Mouse (Mus musculus) erythroblast, embryonic 14.5 days (primary cell): ENCODE measurements at regions not wholly inside any gene's neighbourhood (a gene's known extent, or its start where the extent isn't known, plus 50 kb on each side); places are given as distances from the start of the nearest gene placed in this dataset.

Experiments
- H3K27me3 ChIP-seq: 2 replicates; pipeline ENCODE4 v1.6.1; 2012; ENCODE audit warnings: inconsistent platforms; ENCODE audit not compliant: control insufficient read depth
- H3K36me3 ChIP-seq: 2 replicates; pipeline ENCODE4 v1.6.1; 2012; ENCODE audit warnings: mild to moderate bottlenecking, inconsistent platforms; ENCODE audit not compliant: control insufficient read depth
- H3K4me1 ChIP-seq: 2 replicates; pipeline ENCODE4 v1.6.1; 2012; ENCODE audit warnings: inconsistent platforms; ENCODE audit not compliant: control insufficient read depth
- H3K4me3 ChIP-seq: replicated peaks from 2 replicates; pipeline ENCODE3; 2012; ENCODE audit warnings: moderate library complexity, mild to moderate bottlenecking, inconsistent platforms
- H3K9me3 ChIP-seq: 2 replicates; pipeline ENCODE4 v1.6.1; 2012; ENCODE audit warnings: low read length, inconsistent platforms, mixed read lengths; ENCODE audit not compliant: control insufficient read depth
- GATA1 ChIP-seq: IDR thresholded peaks from 2 replicates; pipeline ENCODE4 v1.6.1; 2012; ENCODE audit warnings: low read length, inconsistent platforms, mixed read lengths
- TAL1 ChIP-seq: IDR thresholded peaks from 3 replicates; pipeline ENCODE4 v1.6.1; 2012; ENCODE audit warnings: low read length, inconsistent platforms, mixed read lengths

GRCm38 (mm10) chr6:127239529-127240471, 87.8 kb upstream of the Ccnd2 start:
- Histone ChIP-seq H3K4me1 (no peaks in the 10 kb centered on the region), H3K4me3 (no peak overlapping the region), H3K27me3 (no peaks in the 10 kb centered on the region; the same call in 1 of the 2 replicates), H3K9me3 (no peaks in the 10 kb centered on the region), H3K36me3 (no peaks in the 10 kb centered on the region)
- TF ChIP-seq TAL1 (no peak), GATA1 (no peak)

- no peaks in the 10 kb centered on the region for H3K36me3 ChIP-seq
- H3K27me3 ChIP-seq: no peaks in the 10 kb centered on the region; the same call in 1 of the 2 replicates
- no peak overlapping the region for H3K4me3 ChIP-seq
- TF ChIP-seq TAL1 (no peak), GATA1 (no peak)
- H3K4me1 ChIP-seq: peaks cover 2% of the 10 kb centered on the region
- no peaks in the 10 kb centered on the region for H3K9me3 ChIP-seq
These were observed 88.7 kb upstream of the Ccnd2 start for GRCm38 (mm10) chr6:127240472-127241375.

- no peaks in the 10 kb centered on the region for H3K9me3 ChIP-seq
- no peak for TF ChIP-seq GATA1
- no peaks in the 10 kb centered on the region; the same call in 1 of the 2 replicates for H3K27me3 ChIP-seq
- no peak overlapping the region for H3K4me3 ChIP-seq
- no peaks in the 10 kb centered on the region for H3K36me3 ChIP-seq
- peaks cover 10% of the 10 kb centered on the region for H3K4me1 ChIP-seq
These were observed 89.9 kb upstream of the Ccnd2 start for GRCm38 (mm10) chr6:127241693-127242425.

GRCm38 (mm10) chr6:127243032-127243431, 91.0 kb upstream of the Ccnd2 start:
- H3K4me3 ChIP-seq: no peak overlapping the region
- H3K36me3 ChIP-seq: no peaks in the 10 kb centered on the region
- H3K4me1 ChIP-seq: peaks cover 10% of the 10 kb centered on the region
- no peaks in the 10 kb centered on the region; the same call in 1 of the 2 replicates for H3K27me3 ChIP-seq
- no peaks in the 10 kb centered on the region for H3K9me3 ChIP-seq
- TF ChIP-seq GATA1 (no peak), TAL1 (no peak)

- peak overlapping the region; percentile 55 for H3K4me3 ChIP-seq
- no peaks in the 10 kb centered on the region for H3K36me3 ChIP-seq
- no peaks in the 10 kb centered on the region for H3K9me3 ChIP-seq
- H3K27me3 ChIP-seq: peaks cover under 1% of the 10 kb centered on the region; the same call in 1 of the 2 replicates
- H3K4me1 ChIP-seq: peaks cover 10% of the 10 kb centered on the region
- TF ChIP-seq GATA1 (no peak), TAL1 (no peak)
These were observed 93.9 kb upstream of the Ccnd2 start for GRCm38 (mm10) chr6:127245814-127246440.

GRCm38 (mm10) chr6:127246730-127247129, 94.7 kb upstream of the Ccnd2 start:
- no peaks in the 10 kb centered on the region for H3K36me3 ChIP-seq
- peaks cover 10% of the 10 kb centered on the region for H3K4me1 ChIP-seq
- no peak for TF ChIP-seq TAL1
- no peak for TF ChIP-seq GATA1
- no peak overlapping the region for H3K4me3 ChIP-seq
- no peaks in the 10 kb centered on the region for H3K9me3 ChIP-seq
- peaks cover 8% of the 10 kb centered on the region for H3K27me3 ChIP-seq

GRCm38 (mm10) chr6:127247343-127247742, 95.3 kb upstream of the Ccnd2 start:
- Histone ChIP-seq H3K27me3 (peaks cover 13% of the 10 kb centered on the region), H3K9me3 (no peaks in the 10 kb centered on the region), H3K4me3 (no peak overlapping the region), H3K4me1 (peaks cover 10% of the 10 kb centered on the region), H3K36me3 (no peaks in the 10 kb centered on the region)
- no peak for TF ChIP-seq TAL1
- no peak for TF ChIP-seq GATA1

- Histone ChIP-seq H3K27me3 (peaks cover 16% of the 10 kb centered on the region), H3K4me1 (peaks cover 10% of the 10 kb centered on the region), H3K4me3 (no peak overlapping the region), H3K36me3 (no peaks in the 10 kb centered on the region), H3K9me3 (no peaks in the 10 kb centered on the region)
- no peak for TF ChIP-seq TAL1
- no peak for TF ChIP-seq GATA1
These were observed 98.3 kb upstream of the Ccnd2 start for GRCm38 (mm10) chr6:127250181-127250873.
